Mouse (Mus musculus): ENCODE results near the gene Zbtb24. TPM values are rescaled to one million over a fixed set of nuclear protein-coding genes. Genes with fewer than 3 reads are reported as not detected.
A peak's percentile ranks its signal among the peaks of the same experiment; 100 is the strongest.
"Not testable (repeated sequence)": the region's sequence is repeated elsewhere in the genome, so short reads cannot be mapped to it uniquely, and the experiment has no call there.

Zbtb24 gene
- total RNA-seq, 2 experiments from 2014 or later = 17.9 to 22.7 TPM

- no peak for DNase-seq (ENCODE audit: low spot score in 2 of 2)
- Histone ChIP-seq H3K27ac (peak overlapping the region; percentile 89; the same call in 1 of the 2 replicates), H3K4me3 (peak overlapping the region; percentile 95)
- 0 out of 2 replicates have a peak, but pooled peaks have one; percentile 8 for TF ChIP-seq CTCF (conservative IDR thresholded peaks at IDR 0.05)
Observed at GRCm38 (mm10) chr10:41489294-41489693, 39.1 kb downstream of the Zbtb24 start.

GRCm38 (mm10) chr10:41489708-41490517, 39.7 kb downstream of the Zbtb24 start, which contains the start of the genes Smpd2 and Ppil6:
Gene Smpd2, minus strand, starts transcription at chr10:41490369.
Gene Ppil6, plus strand, starts transcription at chr10:41490439.
- peak within 1 kb of the TSS; percentile 89 for H3K27ac ChIP-seq
- peak within 1 kb of the TSS; percentile 95 for H3K4me3 ChIP-seq
- TF ChIP-seq CTCF (conservative IDR thresholded peaks at IDR 0.05) = peak; percentile 41
- peak; percentile 93 for DNase-seq (ENCODE audit: low spot score in 2 of 2)

GRCm38 (mm10) chr10:41490518-41490873, 40.3 kb downstream of the Zbtb24 start:
- Histone ChIP-seq H3K4me3 (peak overlapping the region; percentile 95), H3K27ac (peak overlapping the region; percentile 89)
- TF ChIP-seq CTCF (conservative IDR thresholded peaks at IDR 0.05) = no peak; the same call in 1 of the 2 replicates
- no peak for DNase-seq (ENCODE audit: low spot score in 2 of 2)

- DNase-seq (ENCODE audit: low spot score in 2 of 2) = no peak
- H3K4me3 ChIP-seq = peak overlapping the region; percentile 95
- H3K27ac ChIP-seq = peak overlapping the region; percentile 89; the same call in 1 of the 2 replicates
- no peak for TF ChIP-seq CTCF (conservative IDR thresholded peaks at IDR 0.05)
Observed at GRCm38 (mm10) chr10:41491111-41491510, 40.9 kb downstream of the Zbtb24 start.

GRCm38 (mm10) chr10:41500941-41501340, 50.8 kb downstream of the Zbtb24 start:
- no peak for TF ChIP-seq CTCF (conservative IDR thresholded peaks at IDR 0.05)

GRCm38 (mm10) chr10:41504996-41505395, 54.8 kb downstream of the Zbtb24 start:
- no peak for TF ChIP-seq CTCF (conservative IDR thresholded peaks at IDR 0.05)
- H3K4me3 ChIP-seq = no peak overlapping the region
- no peak overlapping the region; the same call in 1 of the 2 replicates for H3K27ac ChIP-seq
- DNase-seq (ENCODE audit: low spot score in 2 of 2) = no peak

More at GRCm38 (mm10) chr10:41500941-41501340, 50.8 kb downstream of the Zbtb24 start:
- no peak overlapping the region; the same call in 1 of the 2 replicates for H3K4me3 ChIP-seq
- peak overlapping the region; percentile 14; the same call in 1 of the 2 replicates for H3K27ac ChIP-seq
- DNase-seq (ENCODE audit: low spot score in 2 of 2) = peak in 1 of 2 experiments; percentile 55

GRCm38 (mm10) chr10:41505446-41505845, 55.3 kb downstream of the Zbtb24 start:
- peak; percentile 85 for TF ChIP-seq CTCF (conservative IDR thresholded peaks at IDR 0.05)

GRCm38 (mm10) chr10:41509160-41509559, 59.0 kb downstream of the Zbtb24 start:
- no peak for DNase-seq (ENCODE audit: low spot score in 2 of 2)
- H3K4me3 ChIP-seq = no peak overlapping the region
- no peak overlapping the region for H3K27ac ChIP-seq
- peak; percentile 69 for TF ChIP-seq CTCF (conservative IDR thresholded peaks at IDR 0.05)

More at GRCm38 (mm10) chr10:41505446-41505845, 55.3 kb downstream of the Zbtb24 start:
- H3K4me3 ChIP-seq, H3K27ac ChIP-seq: not testable (repeated sequence)
- DNase-seq (ENCODE audit: low spot score in 2 of 2) = peak; percentile 71 to 80

GRCm38 (mm10) chr10:41514301-41514700, 64.1 kb downstream of the Zbtb24 start:
- no peak overlapping the region for H3K27ac ChIP-seq
- no peak overlapping the region for H3K4me3 ChIP-seq
- DNase-seq (ENCODE audit: low spot score in 2 of 2) = no peak
- TF ChIP-seq CTCF (conservative IDR thresholded peaks at IDR 0.05) = no peak

- H3K27ac ChIP-seq = no peak overlapping the region
- no peak for DNase-seq (ENCODE audit: low spot score in 2 of 2)
- TF ChIP-seq CTCF (conservative IDR thresholded peaks at IDR 0.05) = no peak
- H3K4me3 ChIP-seq = no peak overlapping the region
Observed at GRCm38 (mm10) chr10:41514921-41515320, 64.7 kb downstream of the Zbtb24 start.

Other genes with a start within 250 kb of the Zbtb24 start
- gene Fig4, start 147.1 kb upstream of the Zbtb24 start, total RNA-seq (2021) = 10 to 100 TPM; 34.5 to 35.9 TPM
- gene Ak9, start 146.4 kb upstream of the Zbtb24 start, total RNA-seq (2021) = under 1 TPM; 0.12 to 0.20 TPM
- 10 to 100 TPM; 18.5 to 19.2 TPM for gene Mical1, start 25.9 kb downstream of the Zbtb24 start, total RNA-seq (2021)
- gene Smpd2, start 40.0 kb downstream of the Zbtb24 start, total RNA-seq (2021) = 10 to 100 TPM; 17.8 to 23.7 TPM
- 1 to 10 TPM; 7.8 to 9.7 TPM for gene Ppil6, start 40.1 kb downstream of the Zbtb24 start, total RNA-seq (2021)
- 10 to 100 TPM; 56.8 to 67.2 TPM for gene Cd164, start 69.0 kb downstream of the Zbtb24 start, total RNA-seq (2021)

All from layer of hippocampus, adult 2 months (tissue).